8 mouse cellular contexts compared by ENCODE assay signal in genomic region chr7:75781298-75781947, GRCm38 (mm10).
DNase-seq lines count a peak whose midpoint lies in the region; ATAC-seq and TF ChIP-seq lines count a peak whose summit lies in the region.

No protein-coding gene starts in this region.

- WGBS in cerebellum, adult 2 months = 5% methylated on average over 13 of the region's 13 CpGs
- WGBS in limb, embryonic 15.5 days = under 1% methylated on average over 13 of the region's 13 CpGs
- WGBS in stomach, postnatal 0 days = 5% methylated on average over 13 of the region's 13 CpGs

- DNase-seq in cerebellum, adult 2 months = no peak
- DNase-seq in cerebellum, adult 18-20 months = no peak
- DNase-seq in testis, postnatal 14 days (ENCODE audit: low spot score) = no peak
- no peak for DNase-seq in stomach, postnatal 0 days (ENCODE audit: low spot score)
- no peak for DNase-seq in embryo, embryonic 11 days

- H3K4me1 ChIP-seq in cerebellum, adult 2 months (ENCODE audit: control insufficient read depth, insufficient read depth, low read length) = no peaks in the 10 kb centered on the region
- H3K4me1 ChIP-seq in testis, adult 2 months (ENCODE audit: control insufficient read depth, insufficient read depth, low read length) = peaks cover 5% of the 10 kb centered on the region
- H3K4me1 ChIP-seq in limb, embryonic 15.5 days = peaks cover 9% of the 10 kb centered on the region
- H3K4me1 ChIP-seq in stomach, postnatal 0 days (replicated peaks; ENCODE audit: control insufficient read depth, insufficient read depth) = no peaks in the 10 kb centered on the region

- no peaks in the 10 kb centered on the region for H3K9me3 ChIP-seq in limb, embryonic 15.5 days
- H3K9me3 ChIP-seq in stomach, postnatal 0 days (ENCODE audit: control insufficient read depth, low read length) = no peaks in the 10 kb centered on the region

- TF ChIP-seq POLR2A in cerebellum, adult 2 months (IDR thresholded peaks at IDR 0.05; ENCODE audit: borderline replicate concordance, insufficient read depth, low read length) = no peak
- TF ChIP-seq POLR2A in testis, adult 2 months (IDR thresholded peaks at IDR 0.05; ENCODE audit: control insufficient read depth, low read depth, low read length) = no peak

- H3K9ac ChIP-seq in limb, embryonic 15.5 days = peak overlapping the region; percentile 60
- peak overlapping the region; percentile 60 for H3K9ac ChIP-seq in stomach, postnatal 0 days (ENCODE audit: low read length)

- H3K4me2 ChIP-seq in limb, embryonic 15.5 days = peak overlapping the region; percentile 64
- peak overlapping the region; percentile 63 for H3K4me2 ChIP-seq in stomach, postnatal 0 days (replicated peaks; ENCODE audit: low read depth)

- H3K27ac ChIP-seq in cerebellum, adult 2 months (ENCODE audit: insufficient read depth, low read length) = no peak overlapping the region
- peak overlapping the region; percentile 73 for H3K27ac ChIP-seq in testis, adult 2 months (ENCODE audit: control insufficient read depth, insufficient read depth, low read depth, low read length)
- H3K27ac ChIP-seq in limb, embryonic 15.5 days = no peak overlapping the region
- H3K27ac ChIP-seq in stomach, postnatal 0 days (replicated peaks) = no peak overlapping the region

- TF ChIP-seq CTCF in cerebellum, adult 2 months (IDR thresholded peaks at IDR 0.05; ENCODE audit: borderline replicate concordance, insufficient read depth, low read depth, low read length) = no peak
- TF ChIP-seq CTCF in testis, adult 2 months (IDR thresholded peaks at IDR 0.05; ENCODE audit: control insufficient read depth, insufficient read depth, insufficient replicate concordance, low read depth, low read length) = no peak
- TF ChIP-seq CTCF in stomach, postnatal 0 days (IDR thresholded peaks at IDR 0.05; ENCODE audit: low read depth) = no peak

- ATAC-seq in limb, embryonic 15.5 days (ENCODE audit: insufficient number of reproducible peaks, low FRiP score, low TSS enrichment, low read depth) = no peak
- no peak for ATAC-seq in stomach, postnatal 0 days (ENCODE audit: low FRiP score, low TSS enrichment)
- ATAC-seq in CD4-positive, CD25-positive, alpha-beta regulatory T cell, adult 4 months = no peak

- TF ChIP-seq EP300 in stomach, postnatal 0 days (optimal IDR thresholded peaks at IDR 0.05) = no peak

- no peaks in the 10 kb centered on the region for H3K36me3 ChIP-seq in testis, adult 2 months (ENCODE audit: control insufficient read depth, insufficient read depth, low read length)
- H3K36me3 ChIP-seq in limb, embryonic 15.5 days = peaks cover 16% of the 10 kb centered on the region
- no peaks in the 10 kb centered on the region for H3K36me3 ChIP-seq in stomach, postnatal 0 days (ENCODE audit: control insufficient read depth, insufficient read depth, low read length)

- no peaks in the 10 kb centered on the region for H3K27me3 ChIP-seq in cerebellum, adult 2 months (ENCODE audit: control insufficient read depth, insufficient read depth, low read length)
- H3K27me3 ChIP-seq in testis, adult 2 months (ENCODE audit: control insufficient read depth, insufficient read depth, low read length) = no peaks in the 10 kb centered on the region
- no peaks in the 10 kb centered on the region for H3K27me3 ChIP-seq in limb, embryonic 15.5 days
- H3K27me3 ChIP-seq in stomach, postnatal 0 days (ENCODE audit: control insufficient read depth, insufficient read depth, low read length) = no peaks in the 10 kb centered on the region

- peak overlapping the region; percentile 52 for H3K4me3 ChIP-seq in cerebellum, adult 2 months (replicated peaks; ENCODE audit: insufficient read depth, low read depth, low read length)
- peak overlapping the region; percentile 95 for H3K4me3 ChIP-seq in testis, adult 2 months (ENCODE audit: control insufficient read depth, low read depth, low read length)
- H3K4me3 ChIP-seq in limb, embryonic 15.5 days = peak overlapping the region; percentile 67
- H3K4me3 ChIP-seq in stomach, postnatal 0 days (ENCODE audit: low read depth, low read length) = peak overlapping the region; percentile 53
